Mouse (Mus musculus): ENCODE results near the gene Lims1.
A peak's percentile ranks its signal among the peaks of the same experiment; 100 is the strongest.

Lims1 gene

GRCm38 (mm10) chr10:58383761-58384160 lies 60.5 kb downstream of the Lims1 start:
- DNase-seq (ENCODE audit: low read depth, low spot score): no peak

- DNase-seq (ENCODE audit: low read depth, low spot score): no peak
Measured at GRCm38 (mm10) chr10:58385629-58386028, 62.4 kb downstream of the Lims1 start.

GRCm38 (mm10) chr10:58386997-58387396 lies 63.7 kb downstream of the Lims1 start:
- no peak for DNase-seq (ENCODE audit: low read depth, low spot score)

GRCm38 (mm10) chr10:58388648-58389047 lies 65.4 kb downstream of the Lims1 start:
- no peak for DNase-seq (ENCODE audit: low read depth, low spot score)

- no peak for DNase-seq (ENCODE audit: low read depth, low spot score)
Measured at GRCm38 (mm10) chr10:58389151-58389550, 65.9 kb downstream of the Lims1 start.

- no peak for DNase-seq (ENCODE audit: low read depth, low spot score)
Measured at GRCm38 (mm10) chr10:58392435-58392834, 69.2 kb downstream of the Lims1 start.

- no peak for DNase-seq (ENCODE audit: low read depth, low spot score)
Measured at GRCm38 (mm10) chr10:58393026-58394014, 70.1 kb downstream of the Lims1 start.

GRCm38 (mm10) chr10:58394170-58394569 lies 70.9 kb downstream of the Lims1 start:
- DNase-seq (ENCODE audit: low read depth, low spot score): no peak

- DNase-seq (ENCODE audit: low read depth, low spot score): no peak
Measured at GRCm38 (mm10) chr10:58395315-58395714, 72.0 kb downstream of the Lims1 start.

GRCm38 (mm10) chr10:58395723-58396122 lies 72.5 kb downstream of the Lims1 start:
- DNase-seq (ENCODE audit: low read depth, low spot score): no peak

GRCm38 (mm10) chr10:58396600-58396999 lies 73.3 kb downstream of the Lims1 start:
- DNase-seq (ENCODE audit: low read depth, low spot score): no peak

- no peak for DNase-seq (ENCODE audit: low read depth, low spot score)
Measured at GRCm38 (mm10) chr10:58398941-58399340, 75.7 kb downstream of the Lims1 start.

GRCm38 (mm10) chr10:58401838-58402237 lies 78.6 kb downstream of the Lims1 start:
- DNase-seq (ENCODE audit: low read depth, low spot score): no peak

- no peak for DNase-seq (ENCODE audit: low read depth, low spot score)
Measured at GRCm38 (mm10) chr10:58404639-58405038, 81.4 kb downstream of the Lims1 start.

GRCm38 (mm10) chr10:58405285-58405948 lies 82.2 kb downstream of the Lims1 start:
- no peak for DNase-seq (ENCODE audit: low read depth, low spot score)

GRCm38 (mm10) chr10:58405949-58406305 lies 82.7 kb downstream of the Lims1 start:
- DNase-seq (ENCODE audit: low read depth, low spot score): no peak

- no peak for DNase-seq (ENCODE audit: low read depth, low spot score)
Measured at GRCm38 (mm10) chr10:58412331-58412730, 89.1 kb downstream of the Lims1 start.

- no peak for DNase-seq (ENCODE audit: low read depth, low spot score)
Measured at GRCm38 (mm10) chr10:58412852-58413251, 89.6 kb downstream of the Lims1 start.

- DNase-seq (ENCODE audit: low read depth, low spot score): no peak
Measured at GRCm38 (mm10) chr10:58416702-58417101, 93.4 kb downstream of the Lims1 start.

- no peak for DNase-seq (ENCODE audit: low read depth, low spot score)
Measured at GRCm38 (mm10) chr10:58418290-58418971, 95.2 kb downstream of the Lims1 start.

GRCm38 (mm10) chr10:58427930-58428329 lies 104.7 kb downstream of the Lims1 start:
- no peak for DNase-seq (ENCODE audit: low read depth, low spot score)

GRCm38 (mm10) chr10:58445850-58446249 lies 122.6 kb downstream of the Lims1 start:
- peak; percentile 49 for DNase-seq (ENCODE audit: low read depth, low spot score)

All from mesoderm, embryonic 11.5 days (tissue).